Mouse (Mus musculus): ENCODE measurements around the gene Apol6.

DNA sequence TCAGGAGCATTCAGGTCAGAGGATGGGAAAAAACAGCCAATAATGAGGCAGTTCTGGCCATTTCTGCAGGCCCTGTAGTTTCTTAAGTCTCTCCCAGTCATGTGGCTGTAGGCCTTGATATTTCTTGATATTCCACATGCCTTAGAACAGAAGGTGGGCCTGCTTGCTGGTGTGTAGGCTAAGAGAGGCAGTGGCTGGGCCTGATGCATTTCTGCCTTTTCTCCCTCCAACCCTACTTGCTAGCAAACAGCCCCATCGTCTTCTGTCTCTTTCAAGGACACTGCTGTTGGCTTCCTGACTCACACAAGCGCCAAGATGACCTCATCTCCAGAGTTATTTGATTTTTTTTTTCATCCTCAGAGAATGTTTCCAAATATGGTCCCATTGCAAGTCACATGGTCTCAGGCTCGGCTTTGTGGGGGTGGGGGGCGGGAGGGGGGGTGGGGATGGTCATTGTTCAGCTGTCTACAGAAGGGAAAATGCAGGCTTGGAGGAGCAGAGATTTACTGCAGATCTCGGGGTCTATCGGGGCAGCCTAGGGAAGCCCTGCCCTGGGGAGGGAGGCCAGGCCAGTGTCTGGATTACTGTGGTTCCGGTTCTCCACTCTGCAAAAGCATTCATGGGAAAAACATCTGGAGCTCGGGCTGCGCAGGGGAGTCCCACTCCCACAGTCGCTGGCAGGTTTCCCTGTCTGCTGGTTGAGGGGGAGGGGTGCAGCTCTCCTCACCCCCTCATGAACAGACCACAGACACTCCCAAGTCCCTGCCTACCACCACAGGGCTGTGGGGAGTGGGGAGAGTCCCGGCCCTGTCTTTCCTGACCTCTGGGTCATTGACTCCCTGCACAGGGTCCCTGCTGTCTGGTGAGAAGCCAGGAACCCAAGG lies 7.0 kb upstream of the Apol6 start:
- TF ChIP-seq CTCF (IDR thresholded peaks at IDR 0.05; ENCODE audit: insufficient read depth, low read depth, low read length) (no peak), POLR2A (IDR thresholded peaks at IDR 0.05; ENCODE audit: insufficient read depth, low read depth, low read length) (no peak)

Measured in olfactory bulb, adult 2 months (tissue).